Mouse (Mus musculus): ENCODE measurements around the gene Baiap2.

DNA sequence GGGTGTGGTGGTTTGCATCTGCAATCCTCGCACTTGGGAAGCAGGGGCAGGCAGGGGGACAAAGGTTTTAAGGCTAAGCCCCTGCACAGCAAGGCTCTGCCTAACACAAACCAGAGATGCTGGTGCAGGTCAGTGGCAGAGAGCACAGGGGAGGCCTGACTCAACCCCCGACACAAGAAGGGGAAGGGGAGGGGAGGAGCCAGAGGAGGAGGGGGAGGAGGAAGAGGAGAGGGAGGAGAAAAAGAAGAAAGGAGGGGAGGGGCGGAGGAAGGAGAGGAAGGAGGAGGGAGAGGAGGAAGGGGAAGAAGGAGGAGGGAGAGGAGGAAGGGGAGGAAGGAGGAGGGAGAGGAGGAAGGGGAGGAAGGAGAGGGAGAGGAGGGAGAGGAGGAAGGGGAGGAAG is 91.7 kb downstream of the Baiap2 start:
- TF ChIP-seq GATA1 (IDR thresholded peaks at IDR 0.05; ENCODE audit: low read length) = no peak
- no peak for TF ChIP-seq TAL1 (IDR thresholded peaks at IDR 0.05; ENCODE audit: low read length)
